In genomic region chr13:53526880-53527279, GRCm38 (mm10) we compare ENCODE assay signal across 20 mouse cellular contexts. TPM values are rescaled to one million over a fixed set of nuclear protein-coding genes. Genes with fewer than 3 reads are reported as not detected.
"Had no signal": no experiment of that assay in that cellular context is flagged by ENCODE, and none has a peak within 500 bp of the region (broad histone marks: within the 10 kb centered on the region; RNA-seq: fewer than 3 reads in every experiment).

No protein-coding gene starts in this region.

- H3K4me3 ChIP-seq: midbrain, embryonic 10.5 days; midbrain, embryonic 12.5 days; myocyte; neural tube, embryonic 13.5 days; neural tube, embryonic 15.5 days had no signal

- H3K4me2 ChIP-seq: lung, embryonic 14.5 days; midbrain, embryonic 12.5 days; neural tube, embryonic 13.5 days; neural tube, embryonic 15.5 days had no signal

- H3K9me3 ChIP-seq: midbrain, embryonic 10.5 days; midbrain, embryonic 12.5 days; neural tube, embryonic 13.5 days; neural tube, embryonic 15.5 days had no signal

- H3K4me1 ChIP-seq: midbrain, embryonic 12.5 days had no signal

- H3K27ac ChIP-seq: midbrain, embryonic 10.5 days; midbrain, embryonic 12.5 days; neural tube, embryonic 13.5 days; neural tube, embryonic 15.5 days had no signal

- ATAC-seq: midbrain, embryonic 16.5 days had no signal

- DNase-seq: lung, embryonic 14.5 days; lung, postnatal 10 days; lung, postnatal 4 days; midbrain, embryonic 14.5 days; retina, postnatal 1 day; right cerebral cortex, adult 18-20 months; right cerebral cortex, postnatal 25 days; right cerebral cortex, postnatal 4 days; spleen, adult 18-20 months; thymus, adult 18-20 months; thymus, postnatal 14 days; thymus, postnatal 36 days had no signal

- H3K9ac ChIP-seq: lung, embryonic 14.5 days; midbrain, embryonic 12.5 days; neural tube, embryonic 13.5 days; neural tube, embryonic 15.5 days had no signal

- H3K36me3 ChIP-seq: midbrain, embryonic 10.5 days; midbrain, embryonic 12.5 days; neural tube, embryonic 13.5 days; neural tube, embryonic 15.5 days had no signal

RNA-seq across cellular contexts. Expression of gene Msx2, which starts 54.0 kb away (rescaled TPM):
- total RNA-seq: megakaryocyte-erythroid progenitor cell, adult 5-6 weeks had no signal
- polyA plus RNA-seq: small intestine, adult 2 months had no signal
